Mouse (Mus musculus): Measurements from ENCODE around the gene Znhit2.
A peak's percentile ranks its signal among the peaks of the same experiment; 100 is the strongest.

The Znhit2 gene

GRCm38 (mm10) chr19:6046294-6047153, 14.5 kb upstream of the Znhit2 start, which contains the start of gene Syvn1:
Syvn1 (plus strand) TSS chr19:6046576.
- peak; percentile 84 to 88 for DNase-seq (ENCODE audit: low spot score in 2 of 2)

GRCm38 (mm10) chr19:6047154-6047898, 13.7 kb upstream of the Znhit2 start:
- no peak for DNase-seq (ENCODE audit: low spot score in 2 of 2)

- DNase-seq (ENCODE audit: low spot score in 2 of 2): no peak
These were observed 13.2 kb upstream of the Znhit2 start for GRCm38 (mm10) chr19:6047899-6048166.

GRCm38 (mm10) chr19:6048681-6049410, 12.1 kb upstream of the Znhit2 start:
- DNase-seq (ENCODE audit: low spot score in 2 of 2): no peak

GRCm38 (mm10) chr19:6052516-6052915, 8.5 kb upstream of the Znhit2 start:
- DNase-seq (ENCODE audit: low spot score in 2 of 2): no peak

GRCm38 (mm10) chr19:6054296-6054695, 6.7 kb upstream of the Znhit2 start:
- no peak for DNase-seq (ENCODE audit: low spot score in 2 of 2)

GRCm38 (mm10) chr19:6056696-6057095, 4.3 kb upstream of the Znhit2 start:
- no peak for DNase-seq (ENCODE audit: low spot score in 2 of 2)

GRCm38 (mm10) chr19:6057313-6058096, 3.5 kb upstream of the Znhit2 start, which contains the start of the genes Mrpl49 and Fau:
Mrpl49 (minus strand) TSS chr19:6057785.
Fau (plus strand) TSS chr19:6057844.
- peak; percentile 97 for DNase-seq (ENCODE audit: low spot score in 2 of 2)

- DNase-seq (ENCODE audit: low spot score in 2 of 2): no peak
These were observed 2.5 kb upstream of the Znhit2 start for GRCm38 (mm10) chr19:6058513-6058912.

GRCm38 (mm10) chr19:6058966-6059365, 2.0 kb upstream of the Znhit2 start:
- no peak for DNase-seq (ENCODE audit: low spot score in 2 of 2)

GRCm38 (mm10) chr19:6061641-6062302, 780 bp downstream of the Znhit2 start:
- DNase-seq (ENCODE audit: low spot score in 2 of 2): peak in 1 of 2 experiments; percentile 42

- no peak for DNase-seq (ENCODE audit: low spot score in 2 of 2)
These were observed 1.4 kb downstream of the Znhit2 start for GRCm38 (mm10) chr19:6062418-6062817.

- DNase-seq (ENCODE audit: low spot score in 2 of 2): no peak
These were observed 2.1 kb downstream of the Znhit2 start for GRCm38 (mm10) chr19:6063081-6063480.

GRCm38 (mm10) chr19:6066571-6066970, 5.6 kb downstream of the Znhit2 start:
- no peak for DNase-seq (ENCODE audit: low spot score in 2 of 2)

GRCm38 (mm10) chr19:6067011-6067723, 6.2 kb downstream of the Znhit2 start:
- DNase-seq (ENCODE audit: low spot score in 2 of 2): peak in 1 of 2 experiments; percentile 76

GRCm38 (mm10) chr19:6067724-6068415, 6.9 kb downstream of the Znhit2 start, which contains the start of gene Tm7sf2:
Tm7sf2 (minus strand) TSS chr19:6068373.
- DNase-seq (ENCODE audit: low spot score in 2 of 2): peak; percentile 81 to 92

- no peak for DNase-seq (ENCODE audit: low spot score in 2 of 2)
These were observed 8.0 kb downstream of the Znhit2 start for GRCm38 (mm10) chr19:6068951-6069350.

- no peak for DNase-seq (ENCODE audit: low spot score in 2 of 2)
These were observed 8.9 kb downstream of the Znhit2 start for GRCm38 (mm10) chr19:6069851-6070250.

- no peak for DNase-seq (ENCODE audit: low spot score in 2 of 2)
These were observed 9.7 kb downstream of the Znhit2 start for GRCm38 (mm10) chr19:6070571-6071250.
